Mouse (Mus musculus) heart, embryonic 14.5 days (tissue): Measurements from ENCODE around the gene Cfl1. TPM values are rescaled to one million over a fixed set of nuclear protein-coding genes. Genes with fewer than 3 reads are reported as not detected.
"Not testable (repeated sequence)": the region's sequence is repeated elsewhere in the genome, so short reads cannot be mapped to it uniquely, and the experiment has no call there.

Experiments
- ATAC-seq: fragments of 200-750 bp; cut with Nextera tagmentation; 2 replicates; pipeline ENCODE4 v1.8.0; 2017; ENCODE audit warnings: low read depth, moderate TSS enrichment; ENCODE audit not compliant: insufficient number of reproducible peaks, insufficient read depth, low FRiP score
- H3K27ac ChIP-seq, 2 experiments: fragments of 200-500 bp in 1 of 2; fragments of 300-500 bp in 1 of 2; sonication (generic) in 1 of 2; replicated peaks in 1 of 2; 2 replicates each; pipeline ENCODE4 v1.5.1; 2012 to 2014; ENCODE audit warnings: low read depth in 2 of 2, low read length in 2 of 2, control low read depth in 1 of 2, mild to moderate bottlenecking in 1 of 2, mixed read lengths in 1 of 2; ENCODE audit not compliant: control insufficient read depth in 1 of 2, insufficient read depth in 1 of 2
- H3K27me3 ChIP-seq: fragments of 300-500 bp; sonication (generic); 2 replicates; pipeline ENCODE4 v1.6.1; 2014; ENCODE audit warnings: mild to moderate bottlenecking, low read length, control low read depth; ENCODE audit not compliant: control insufficient read depth, insufficient read depth
- H3K36me3 ChIP-seq: fragments of 300-500 bp; sonication (generic); 2 replicates; pipeline ENCODE4 v1.6.1; 2014; ENCODE audit warnings: mild to moderate bottlenecking, control low read depth, low read length, mixed read lengths; ENCODE audit not compliant: control insufficient read depth, insufficient read depth
- H3K4me1 ChIP-seq, 2 experiments: fragments of 200-500 bp in 1 of 2; fragments of 300-500 bp in 1 of 2; sonication (generic) in 1 of 2; 2 replicates each; pipeline ENCODE4 v1.6.1; 2012 to 2014; ENCODE audit warnings: low read length in 2 of 2, control low read depth in 1 of 2, mixed read lengths in 1 of 2; ENCODE audit not compliant: control insufficient read depth in 2 of 2, insufficient read depth in 2 of 2
- H3K4me2 ChIP-seq: fragments of 300-500 bp; sonication (generic); 2 replicates; pipeline ENCODE4 v1.6.1; 2014; ENCODE audit warnings: mild to moderate bottlenecking, low read length
- H3K4me3 ChIP-seq, 2 experiments: fragments of 200-500 bp in 1 of 2; fragments of 300-500 bp in 1 of 2; sonication (generic) in 1 of 2; 2 replicates each; pipeline ENCODE4 v1.5.1; 2012 to 2014; ENCODE audit warnings: low read length in 2 of 2, mild to moderate bottlenecking in 2 of 2, control low read depth in 1 of 2, low read depth in 1 of 2, moderate library complexity in 1 of 2; ENCODE audit not compliant: control insufficient read depth in 1 of 2, insufficient read depth in 1 of 2
- H3K9ac ChIP-seq: fragments of 300-500 bp; sonication (generic); 2 replicates; pipeline ENCODE4 v1.6.1; 2014; ENCODE audit warnings: mild to moderate bottlenecking, low read length
- H3K9me3 ChIP-seq: fragments of 300-500 bp; sonication (generic); 2 replicates; pipeline ENCODE4 v1.6.1; 2016; ENCODE audit warnings: low read length, control low read depth; ENCODE audit not compliant: control insufficient read depth
- WGBS: fragments of 180-500 bp; shearing (Covaris S2); extraction: QIAGEN DNeasy Blood & Tissue Kit; methylation state at CpG from one replicate; pipeline ENCODE4 v1.1.7; 2014; 5-methylcytosine and 5-hydroxymethylcytosine counted together
- polyA plus RNA-seq: library from polyadenylated mRNA; unstranded; fragments of >200 nt; fragmentation: Nextera tagmentation; extraction: Ambion mirVana; gene quantifications from 2 replicates; pipeline ENCODE4 v1.2.1, GENCODE M21; 2014

Cfl1 gene
- polyA plus RNA-seq, 1 experiment from 2014 or later = 1,886 TPM

DNA sequence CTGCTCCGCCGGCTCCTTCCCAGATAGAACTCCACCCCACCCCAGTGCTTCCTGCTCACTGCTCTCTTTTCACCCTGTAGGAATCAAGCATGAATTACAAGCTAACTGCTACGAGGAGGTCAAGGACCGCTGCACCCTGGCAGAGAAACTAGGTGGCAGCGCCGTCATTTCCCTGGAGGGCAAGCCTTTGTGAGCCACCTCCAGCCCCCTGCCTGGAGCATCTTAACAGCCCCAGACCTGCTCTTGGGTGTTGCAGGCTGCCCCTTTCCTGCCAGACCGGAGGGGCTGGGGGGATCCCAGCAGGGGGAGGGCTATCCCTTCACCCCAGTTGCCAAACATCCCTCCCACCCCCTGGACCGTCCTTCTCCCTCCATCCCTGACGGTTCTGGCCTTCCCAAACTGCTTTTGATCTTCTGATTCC is 3.1 kb downstream of the Cfl1 start:
- 64% methylated on average over 9 of the region's 9 CpGs for WGBS
- H3K27me3 ChIP-seq, H3K4me3 ChIP-seq, ATAC-seq, H3K9ac ChIP-seq, H3K27ac ChIP-seq, H3K9me3 ChIP-seq, H3K4me2 ChIP-seq: not testable (repeated sequence)
- Histone ChIP-seq H3K36me3 (peaks cover 64% of the 10 kb centered on the region), H3K4me1 (peaks cover 8 to 14% of the 10 kb centered on the region in 2 experiments)

DNA sequence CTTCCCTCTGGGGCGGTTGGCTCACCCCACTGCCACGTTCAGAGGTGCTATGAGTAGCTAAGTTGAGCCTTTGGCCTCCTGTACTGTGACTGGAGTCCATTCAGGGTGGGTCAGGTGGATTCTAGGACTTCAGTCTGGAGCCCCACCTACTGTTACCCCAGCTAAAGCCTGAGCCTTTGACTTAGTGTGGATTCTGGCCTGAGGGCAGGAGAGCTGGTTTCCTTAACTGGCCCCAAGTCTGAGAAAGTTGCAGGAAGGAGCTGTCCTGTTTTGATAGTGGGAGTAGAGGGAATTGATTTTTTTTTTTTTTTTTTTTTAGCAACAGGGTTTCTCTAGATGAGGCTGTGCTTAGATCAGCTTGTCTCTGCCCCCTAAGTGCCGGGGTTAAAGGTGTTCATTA is 4.1 kb downstream of the Cfl1 start:
- Histone ChIP-seq H3K9me3 (no peaks in the 10 kb centered on the region), H3K9ac (no peak overlapping the region), H3K4me3 (no peak overlapping the region), H3K27ac (no peak overlapping the region), H3K4me1 (peaks cover 3 to 14% of the 10 kb centered on the region in 2 experiments; a peak in 3 of 4 replicates), H3K36me3 (peaks cover 69% of the 10 kb centered on the region), H3K4me2 (no peak overlapping the region), H3K27me3 (no peaks in the 10 kb centered on the region)
- 81% methylated on average over 3 of the region's 3 CpGs for WGBS
- no peak for ATAC-seq

DNA sequence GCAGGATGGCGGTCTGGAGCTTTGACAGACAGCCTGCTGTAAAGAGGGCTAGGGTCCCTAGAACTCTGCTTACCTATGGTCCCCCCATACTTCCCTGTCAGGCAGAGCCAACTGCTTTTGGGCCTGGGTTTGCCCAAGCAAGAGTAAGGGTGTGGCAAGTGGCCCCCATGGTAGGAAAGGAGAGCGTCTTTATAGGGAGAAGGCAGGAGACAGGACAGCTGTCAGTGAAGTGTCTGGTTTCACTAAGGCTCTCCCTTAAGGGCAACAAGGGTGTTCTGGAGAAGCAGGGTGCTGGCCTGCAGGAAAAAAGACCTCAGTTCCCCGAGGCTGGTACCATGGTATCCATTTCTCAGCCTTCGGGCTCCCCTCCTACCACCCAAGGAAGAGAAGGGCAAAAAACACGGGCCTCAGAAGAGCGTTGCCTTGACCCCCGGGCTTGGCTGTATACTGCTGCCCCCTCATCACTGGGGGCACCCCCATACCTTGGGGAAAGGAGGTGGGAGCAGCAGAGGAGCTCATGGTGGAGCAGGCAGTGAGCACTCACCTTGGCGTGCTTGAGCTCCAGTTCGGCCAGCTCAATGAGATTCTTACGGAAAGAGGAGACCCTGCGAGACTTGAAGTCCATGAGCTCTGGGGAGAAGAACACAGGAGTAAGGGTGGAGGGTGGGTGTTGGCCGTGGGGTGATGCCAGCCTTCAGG is 5.2 kb downstream of the Cfl1 start:
- no peak for ATAC-seq
- Histone ChIP-seq H3K4me2 (no peak overlapping the region), H3K27me3 (no peaks in the 10 kb centered on the region), H3K27ac (no peak overlapping the region), H3K36me3 (peaks cover 69% of the 10 kb centered on the region), H3K4me1 (peaks cover 0 to 14% of the 10 kb centered on the region in 2 experiments; a peak in 2 of 4 replicates), H3K9me3 (no peaks in the 10 kb centered on the region), H3K4me3 (no peak overlapping the region), H3K9ac (no peak overlapping the region)
- 73% methylated on average over 12 of the region's 12 CpGs for WGBS

DNA sequence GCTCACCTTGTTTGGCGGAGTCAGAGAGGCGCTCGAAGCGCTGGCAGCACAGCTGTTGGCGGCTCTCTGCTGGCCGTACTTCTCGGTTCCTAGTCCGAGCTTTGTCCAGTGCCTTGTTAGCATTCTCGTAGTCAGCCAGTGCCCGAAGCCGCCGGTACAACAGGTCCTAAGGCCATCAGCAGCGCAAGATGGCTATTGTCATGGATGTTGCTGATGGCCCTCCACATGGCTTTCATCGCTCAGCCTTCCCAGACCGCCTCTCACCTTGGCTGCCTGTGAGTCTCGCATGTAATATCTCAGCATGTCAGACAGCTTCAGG is 5.8 kb downstream of the Cfl1 start:
- Histone ChIP-seq H3K27ac (no peak overlapping the region), H3K36me3 (peaks cover 69% of the 10 kb centered on the region), H3K4me1 (peaks cover 0 to 14% of the 10 kb centered on the region in 2 experiments; a peak in 2 of 4 replicates), H3K4me2 (no peak overlapping the region), H3K4me3 (no peak overlapping the region), H3K9ac (no peak overlapping the region), H3K9me3 (no peaks in the 10 kb centered on the region), H3K27me3 (no peaks in the 10 kb centered on the region)
- no peak for ATAC-seq
- WGBS = 85% methylated on average over 16 of the region's 16 CpGs

GRCm38 (mm10) chr19:5500330-5500875 is 10.1 kb downstream of the Cfl1 start:
- Histone ChIP-seq H3K27ac (no peak overlapping the region), H3K4me3 (no peak overlapping the region), H3K4me1 (no peaks in the 10 kb centered on the region), H3K27me3 (no peaks in the 10 kb centered on the region), H3K4me2 (no peak overlapping the region), H3K9ac (no peak overlapping the region), H3K36me3 (peaks cover 42% of the 10 kb centered on the region), H3K9me3 (no peaks in the 10 kb centered on the region)
- ATAC-seq = no peak
- WGBS = 90% methylated on average over 2 of the region's 2 CpGs

GRCm38 (mm10) chr19:5503687-5504086 is 13.4 kb downstream of the Cfl1 start, which contains the start of gene 1700020D05Rik:
1700020D05Rik (minus strand) TSS chr19:5503787.
- no peaks in the 10 kb centered on the region for H3K9me3 ChIP-seq
- no peak within 1 kb of the TSS for H3K4me2 ChIP-seq
- no peak for ATAC-seq
- WGBS = 54% methylated on average over 17 of the region's 17 CpGs
- H3K4me1 ChIP-seq = no peaks in the 10 kb centered on the region
- no peak within 1 kb of the TSS for H3K4me3 ChIP-seq
- H3K27ac ChIP-seq = no peak within 1 kb of the TSS
- H3K9ac ChIP-seq = no peak within 1 kb of the TSS
- no peaks in the 10 kb centered on the region for H3K27me3 ChIP-seq
- H3K36me3 ChIP-seq = peaks cover 12% of the 10 kb centered on the region; the same call in 1 of the 2 replicates

DNA sequence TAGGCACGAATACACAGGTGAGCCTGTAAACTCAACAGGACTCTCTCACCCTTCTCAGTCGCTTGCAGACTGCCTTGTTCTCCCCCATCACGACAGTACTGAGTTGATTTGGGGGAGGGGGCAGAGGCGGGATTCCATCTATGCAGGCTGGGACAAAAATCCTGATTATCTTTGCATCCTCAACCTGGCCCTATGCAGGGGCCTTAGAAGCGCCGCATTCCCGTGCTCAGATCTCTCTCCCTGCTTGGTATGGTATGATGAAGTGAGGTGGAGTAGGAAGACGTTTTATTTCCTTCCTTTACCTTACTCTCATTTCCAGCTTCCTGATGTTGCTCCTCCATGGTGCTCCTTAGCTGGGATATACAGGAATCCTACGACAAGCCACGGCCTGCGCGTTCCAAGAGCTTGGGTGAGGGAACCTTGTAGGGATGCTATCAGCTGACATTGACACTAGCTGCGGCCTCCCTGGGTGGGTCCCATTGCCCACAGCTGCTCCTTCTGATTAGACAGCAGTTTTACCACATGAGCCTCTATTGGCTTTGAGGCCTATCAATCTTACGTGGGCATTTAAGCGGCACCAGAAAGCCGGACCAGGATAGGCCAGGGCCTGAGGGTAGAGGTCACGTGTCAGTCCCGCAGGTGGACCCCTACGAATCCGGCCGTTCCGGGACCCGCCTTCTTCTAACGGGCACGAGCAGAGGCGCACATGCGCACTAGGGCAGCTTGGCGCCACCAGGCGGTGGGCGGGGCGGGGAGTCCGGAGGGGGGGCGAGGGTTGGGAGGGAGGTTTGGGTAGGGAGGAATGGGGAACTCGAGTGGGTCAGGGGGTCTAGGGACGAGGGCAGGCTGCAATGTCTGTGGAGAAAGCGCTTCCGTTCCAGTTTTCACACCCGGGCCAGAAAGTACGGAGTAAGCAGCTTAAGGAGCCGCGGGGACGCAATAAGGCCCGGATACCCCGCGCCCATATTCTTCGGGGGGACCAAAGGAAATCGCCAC is 20.1 kb downstream of the Cfl1 start, which contains the start of gene Snx32:
Snx32 (minus strand) TSS at position 508 of the 996 bp plus-strand sequence.
- H3K27me3 ChIP-seq = no peaks in the 10 kb centered on the region
- H3K9ac ChIP-seq = peak within 1 kb of the TSS; percentile 76
- 2% methylated on average over 47 of the region's 47 CpGs for WGBS
- ATAC-seq = peak; percentile 100
- no peaks in the 10 kb centered on the region for H3K36me3 ChIP-seq
- no peaks in the 10 kb centered on the region for H3K9me3 ChIP-seq
- H3K4me2 ChIP-seq = peak within 1 kb of the TSS; percentile 91
- peaks cover 14 to 16% of the 10 kb centered on the region in 2 experiments for H3K4me1 ChIP-seq
- H3K4me3 ChIP-seq = peak within 1 kb of the TSS; percentile 54 to 58
- peak within 1 kb of the TSS; percentile 52 to 64 for H3K27ac ChIP-seq
